Mouse (Mus musculus) embryonic facial prominence, embryonic 13.5 days (tissue): ENCODE measurements around the gene Smox. TPM values are rescaled to one million over a fixed set of nuclear protein-coding genes. Genes with fewer than 3 reads are reported as not detected.

Source experiments
- ATAC-seq: fragments of 200-750 bp; cut with Nextera tagmentation; 2 replicates; pipeline ENCODE4 v1.8.0; 2017; ENCODE audit warnings: low read depth; ENCODE audit not compliant: insufficient number of reproducible peaks, insufficient read depth, low FRiP score, low TSS enrichment
- H3K27ac ChIP-seq: fragments of 300-500 bp; sonication (generic); 2 replicates; pipeline ENCODE4 v1.5.1; 2015; ENCODE audit warnings: moderate library complexity, mild to moderate bottlenecking, inconsistent platforms
- H3K27me3 ChIP-seq: fragments of 300-500 bp; sonication (generic); 2 replicates; pipeline ENCODE4 v1.6.1; 2015; ENCODE audit warnings: mild to moderate bottlenecking, inconsistent platforms
- H3K36me3 ChIP-seq: fragments of 300-500 bp; sonication (generic); 2 replicates; pipeline ENCODE4 v1.6.1; 2015; ENCODE audit warnings: mild to moderate bottlenecking, inconsistent platforms
- H3K4me1 ChIP-seq: fragments of 300-500 bp; sonication (generic); 2 replicates; pipeline ENCODE4 v1.6.1; 2015; ENCODE audit warnings: inconsistent platforms
- H3K4me2 ChIP-seq: fragments of 300-500 bp; sonication (generic); 2 replicates; pipeline ENCODE4 v1.6.1; 2015; ENCODE audit warnings: moderate library complexity, mild to moderate bottlenecking, inconsistent platforms
- H3K4me3 ChIP-seq: fragments of 300-500 bp; sonication (generic); 2 replicates; pipeline ENCODE4 v1.5.1; 2015; ENCODE audit warnings: mild to moderate bottlenecking, inconsistent platforms
- H3K9ac ChIP-seq: fragments of 300-500 bp; sonication (generic); 2 replicates; pipeline ENCODE4 v1.6.1; 2015; ENCODE audit warnings: mild to moderate bottlenecking, inconsistent platforms
- H3K9me3 ChIP-seq: fragments of 300-500 bp; sonication (generic); 2 replicates; pipeline ENCODE4 v1.6.1; 2016; ENCODE audit warnings: inconsistent platforms
- WGBS: fragments of 180-500 bp; shearing (Covaris S2); methylation state at CpG from one replicate; pipeline ENCODE4 v1.1.7; 2015; ENCODE audit warnings: mixed read lengths; 5-methylcytosine and 5-hydroxymethylcytosine counted together
- polyA plus RNA-seq: library from polyadenylated mRNA; unstranded; fragments of >200 nt; fragmentation: Nextera tagmentation; extraction: Ambion mirVana; gene quantifications from 2 replicates; pipeline ENCODE4 v1.2.1, GENCODE M21; 2015

Gene Smox
- polyA plus RNA-seq, 1 experiment from 2014 or later: 57.2 TPM

- no peak for ATAC-seq
- Histone ChIP-seq H3K4me1 (peaks cover 21% of the 10 kb centered on the region), H3K9me3 (no peaks in the 10 kb centered on the region), H3K36me3 (no peaks in the 10 kb centered on the region), H3K4me3 (peak overlapping the region; percentile 56; the same call in 1 of the 2 replicates), H3K9ac (no peak overlapping the region), H3K27ac (no peak overlapping the region), H3K27me3 (peaks cover 95% of the 10 kb centered on the region), H3K4me2 (peak overlapping the region; percentile 87; the same call in 1 of the 2 replicates)
- WGBS: 47% methylated on average over 2 of the region's 2 CpGs
Observed at GRCm38 (mm10) chr2:131560205-131560919, 69.1 kb downstream of the Smox start.

DNA sequence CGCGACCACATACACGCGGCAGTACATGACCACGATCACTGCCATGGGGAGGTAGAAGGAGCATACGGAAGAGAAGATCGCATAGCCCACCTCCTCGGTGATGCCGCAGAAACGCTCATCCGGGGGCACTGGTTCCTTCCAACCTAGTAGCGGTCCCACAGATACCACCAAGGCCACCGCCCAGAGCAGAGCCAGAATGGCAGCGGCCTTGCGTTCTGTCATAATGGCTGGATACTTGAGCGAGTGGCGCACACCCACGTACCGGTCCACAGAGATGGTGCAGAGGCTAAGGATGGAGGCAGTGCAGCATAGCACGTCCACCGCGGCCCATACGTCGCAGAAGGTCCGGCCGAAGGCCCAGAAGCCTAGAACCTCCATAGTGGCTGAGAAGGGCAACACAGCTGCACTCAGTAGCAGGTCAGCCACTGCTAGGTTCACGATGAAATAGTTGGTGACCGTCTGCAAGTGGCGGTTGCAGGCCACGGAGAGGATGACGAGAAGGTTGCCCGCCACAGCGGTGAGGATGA, 70.1 kb downstream of the Smox start:
- Histone ChIP-seq H3K4me1 (peaks cover 21% of the 10 kb centered on the region), H3K9me3 (no peaks in the 10 kb centered on the region), H3K4me3 (peak overlapping the region; percentile 56), H3K27ac (no peak overlapping the region), H3K36me3 (no peaks in the 10 kb centered on the region), H3K4me2 (peak overlapping the region; percentile 87), H3K9ac (peak overlapping the region; percentile 69; the same call in 1 of the 2 replicates), H3K27me3 (peaks cover 96% of the 10 kb centered on the region)
- ATAC-seq: no peak
- 4% methylated on average over 33 of the region's 33 CpGs for WGBS

- WGBS: 1% methylated on average over 77 of the region's 82 CpGs
- Histone ChIP-seq H3K4me3 (peak within 1 kb of the TSS; percentile 56), H3K27ac (no peak within 1 kb of the TSS), H3K4me2 (peak within 1 kb of the TSS; percentile 87), H3K9ac (peak within 1 kb of the TSS; percentile 69), H3K36me3 (no peaks in the 10 kb centered on the region), H3K9me3 (no peaks in the 10 kb centered on the region), H3K4me1 (peaks cover 21% of the 10 kb centered on the region), H3K27me3 (peaks cover 93% of the 10 kb centered on the region)
- no peak for ATAC-seq
Observed at GRCm38 (mm10) chr2:131561891-131562585, 70.7 kb downstream of the Smox start, which contains the start of gene Adra1d. TSS of gene Adra1d (minus strand) at chr2:131562283.

- Histone ChIP-seq H3K27me3 (peaks cover 87% of the 10 kb centered on the region), H3K4me2 (peak overlapping the region; percentile 87), H3K9me3 (no peaks in the 10 kb centered on the region), H3K27ac (no peak overlapping the region), H3K36me3 (no peaks in the 10 kb centered on the region), H3K9ac (peak overlapping the region; percentile 69), H3K4me1 (peaks cover 21% of the 10 kb centered on the region), H3K4me3 (peak overlapping the region; percentile 56)
- under 1% methylated on average over 30 of the region's 30 CpGs for WGBS
- peak; percentile 43; the same call in 1 of the 2 replicates for ATAC-seq
Observed at GRCm38 (mm10) chr2:131562586-131563122, 71.4 kb downstream of the Smox start.

Other genes with a start within 250 kb of the Smox start
- gene Pank2, start 229.0 kb upstream of the Smox start, polyA plus RNA-seq: 43.3 and 45.7 TPM in 2 replicates
- gene Rnf24, start 138.6 kb upstream of the Smox start, polyA plus RNA-seq: 10.8 and 11.0 TPM in 2 replicates
- gene Adra1d, start 70.8 kb downstream of the Smox start, polyA plus RNA-seq: 0.51 and 0.58 TPM in 2 replicates